Mouse (Mus musculus) embryonic facial prominence, embryonic 14.5 days (tissue): Measurements from ENCODE around the gene Ros1. TPM values are rescaled to one million over a fixed set of nuclear protein-coding genes. Genes with fewer than 3 reads are reported as not detected.

Experiments used
- ATAC-seq: fragments of 200-750 bp; cut with Nextera tagmentation; 2 replicates; pipeline ENCODE4 v1.8.0; 2017; ENCODE audit warnings: low read depth, moderate number of reproducible peaks, moderate TSS enrichment
- DNase-seq: peaks from one replicate; pipeline ENCODE4 v3.0.0-alpha.2; 2015; ENCODE audit warnings: low spot score
- H3K27ac ChIP-seq: fragments of 300-500 bp; sonication (generic); replicated peaks from 2 replicates; pipeline ENCODE4 v1.5.1; 2014; ENCODE audit warnings: low read depth, mild to moderate bottlenecking, low read length, moderate library complexity
- H3K27me3 ChIP-seq: fragments of 300-500 bp; sonication (generic); replicated peaks from 2 replicates; pipeline ENCODE4 v1.6.1; 2014; ENCODE audit warnings: low read length; ENCODE audit not compliant: control insufficient read depth, insufficient read depth
- H3K36me3 ChIP-seq: fragments of 300-500 bp; sonication (generic); 2 replicates; pipeline ENCODE4 v1.6.1; 2014; ENCODE audit warnings: low read length, mixed read lengths; ENCODE audit not compliant: control insufficient read depth, insufficient read depth
- H3K4me1 ChIP-seq: fragments of 300-500 bp; sonication (generic); 2 replicates; pipeline ENCODE4 v1.6.1; 2014; ENCODE audit warnings: antibody characterized with exemption, low read length; ENCODE audit not compliant: control insufficient read depth, insufficient read depth
- H3K4me2 ChIP-seq: fragments of 300-500 bp; sonication (generic); 2 replicates; pipeline ENCODE4 v1.6.1; 2014; ENCODE audit warnings: low read depth, mild to moderate bottlenecking, low read length, moderate library complexity, mixed read lengths
- H3K4me3 ChIP-seq: fragments of 300-500 bp; sonication (generic); 2 replicates; pipeline ENCODE4 v1.5.1; 2014; ENCODE audit warnings: low read depth, mild to moderate bottlenecking, low read length
- H3K9ac ChIP-seq: fragments of 300-500 bp; sonication (generic); 2 replicates; pipeline ENCODE4 v1.6.1; 2014; ENCODE audit warnings: low read depth, mild to moderate bottlenecking, low read length, moderate library complexity, mixed read lengths
- H3K9me3 ChIP-seq: fragments of 300-500 bp; sonication (generic); 2 replicates; pipeline ENCODE4 v1.6.1; 2016; ENCODE audit warnings: low read length; ENCODE audit not compliant: control insufficient read depth
- WGBS: fragments of 180-500 bp; shearing (Covaris S2); extraction: QIAGEN DNeasy Blood & Tissue Kit; methylation state at CpG from one replicate; pipeline ENCODE4 v1.1.7; 2014; 5-methylcytosine and 5-hydroxymethylcytosine counted together
- polyA plus RNA-seq: library from polyadenylated mRNA; unstranded; fragments of >200 nt; fragmentation: Nextera tagmentation; extraction: Ambion mirVana; gene quantifications from 2 replicates; pipeline ENCODE4 v1.2.1, GENCODE M21; 2014

The Ros1 gene
- polyA plus RNA-seq = 0.11 TPM in 1 of 2 replicates, not detected in the other

DNA sequence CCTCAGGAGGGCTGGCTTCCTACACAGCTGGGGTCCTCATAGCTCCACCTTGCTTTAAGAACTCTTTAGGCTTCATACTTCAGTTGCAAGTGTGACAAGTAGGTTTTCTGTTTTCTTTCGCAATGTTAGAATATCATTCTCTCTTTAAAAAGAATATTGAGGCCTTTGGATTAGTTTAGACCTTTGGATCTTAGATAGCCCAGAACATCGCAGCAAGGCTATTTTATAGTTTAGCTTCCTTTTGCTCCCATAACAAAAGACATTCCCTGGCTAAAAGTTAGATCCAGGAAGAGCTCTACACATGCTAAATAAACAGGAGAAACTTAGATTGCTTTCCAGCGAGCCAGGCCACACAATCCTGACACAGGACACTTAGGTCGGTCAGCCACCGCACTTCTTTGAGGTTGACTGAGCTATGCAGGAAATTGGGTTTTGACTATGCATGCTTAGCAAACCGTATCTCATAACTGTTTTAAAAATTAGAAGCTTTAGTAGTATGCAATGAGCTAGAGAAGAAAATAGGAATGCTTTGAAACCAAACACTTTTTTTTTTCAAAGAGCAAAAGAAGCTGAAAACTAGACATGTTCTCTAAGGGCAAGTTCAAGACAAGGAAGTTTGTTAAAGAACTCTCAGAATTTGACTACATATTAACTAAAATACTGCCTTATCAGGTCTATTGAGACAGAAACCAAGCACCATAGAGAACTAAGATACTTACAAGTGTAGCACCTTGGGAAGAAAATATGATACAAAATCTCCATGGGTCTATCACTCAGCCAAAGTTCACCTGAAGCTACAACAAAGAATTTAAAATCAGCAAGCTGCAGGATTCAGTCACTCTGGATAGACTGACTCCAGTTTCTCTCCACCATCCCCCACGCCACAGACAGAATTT, at the start of gene Ros1:
Gene Ros1 (minus strand): TSS at position 288 of the 896 bp plus-strand sequence.
- ATAC-seq = no peak
- no peak within 1 kb of the TSS for H3K4me3 ChIP-seq
- WGBS = 74% methylated on average over 7 of the region's 7 CpGs

DNA sequence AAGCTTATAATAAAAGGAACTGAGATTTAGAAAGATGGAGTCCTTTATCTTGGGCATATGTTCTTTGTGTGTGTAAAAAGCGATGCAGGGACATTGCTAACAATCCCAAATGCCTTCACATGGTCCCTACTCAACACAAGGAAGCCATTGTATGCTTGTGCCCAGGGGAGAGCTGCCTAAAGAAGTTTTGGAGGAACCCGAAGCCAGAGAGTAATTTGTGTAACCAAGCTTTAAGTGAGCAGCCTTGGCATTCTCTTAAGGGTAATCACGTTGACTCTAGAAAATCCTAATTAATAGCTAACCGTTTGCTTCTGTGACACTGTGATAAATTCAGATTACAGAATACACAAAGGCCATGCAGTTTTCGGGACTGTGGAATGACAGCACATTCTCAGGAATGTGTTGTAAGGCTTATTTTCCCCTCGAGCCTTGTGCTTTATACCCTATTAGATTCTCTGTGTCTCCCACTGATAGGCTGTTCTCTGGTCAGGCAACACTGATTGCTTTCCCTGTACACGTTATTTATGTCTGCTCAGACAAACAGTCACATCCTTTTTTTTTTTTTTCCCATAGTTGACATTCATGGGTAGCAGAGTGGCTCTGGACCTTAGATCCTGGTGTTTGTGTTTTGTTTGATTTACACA, 47.8 kb upstream of the Ros1 start:
- H3K27me3 ChIP-seq = no peaks in the 10 kb centered on the region
- DNase-seq = peak; percentile 10
- H3K36me3 ChIP-seq = no peaks in the 10 kb centered on the region
- no peak overlapping the region for H3K4me2 ChIP-seq
- H3K4me1 ChIP-seq = no peaks in the 10 kb centered on the region
- no peak overlapping the region for H3K9ac ChIP-seq
- no peak overlapping the region for H3K4me3 ChIP-seq
- ATAC-seq = no peak
- H3K27ac ChIP-seq = no peak overlapping the region
- WGBS = 34% methylated on average over 7 of the region's 7 CpGs
- no peaks in the 10 kb centered on the region for H3K9me3 ChIP-seq

More for the DNA sequence above, at the start of gene Ros1:
- no peaks in the 10 kb centered on the region for H3K9me3 ChIP-seq
- H3K27me3 ChIP-seq = no peaks in the 10 kb centered on the region
- H3K4me2 ChIP-seq = no peak within 1 kb of the TSS
- H3K27ac ChIP-seq = no peak within 1 kb of the TSS
- H3K9ac ChIP-seq = no peak within 1 kb of the TSS
- H3K36me3 ChIP-seq = no peaks in the 10 kb centered on the region
- no peak for DNase-seq
- no peaks in the 10 kb centered on the region for H3K4me1 ChIP-seq

DNA sequence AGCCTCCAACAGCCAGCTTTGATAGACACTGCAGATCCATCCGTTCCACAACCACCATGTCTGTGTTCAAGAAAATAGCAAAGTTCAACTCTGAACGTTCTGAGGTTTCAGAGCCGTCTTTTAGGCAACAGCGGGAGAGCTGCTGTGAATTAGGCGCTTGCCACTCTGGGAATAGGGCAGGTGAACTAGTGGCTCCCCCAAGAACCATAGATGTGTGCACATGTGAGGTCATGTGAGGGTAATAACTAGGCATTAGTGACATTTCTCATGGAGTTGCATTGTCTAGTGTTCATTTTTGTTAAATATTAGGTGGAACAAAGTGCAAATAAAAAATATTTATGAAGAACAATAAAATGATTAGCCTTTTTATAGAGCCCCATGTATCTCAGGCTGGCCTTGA, 47.0 kb upstream of the Ros1 start:
- H3K9me3 ChIP-seq = no peaks in the 10 kb centered on the region
- H3K27ac ChIP-seq = no peak overlapping the region
- H3K9ac ChIP-seq = no peak overlapping the region
- DNase-seq (no peak), ATAC-seq (no peak)
- no peak overlapping the region for H3K4me3 ChIP-seq
- H3K27me3 ChIP-seq = no peaks in the 10 kb centered on the region
- WGBS = 87% methylated on average over 5 of the region's 5 CpGs
- H3K4me2 ChIP-seq = no peak overlapping the region
- H3K4me1 ChIP-seq = no peaks in the 10 kb centered on the region
- no peaks in the 10 kb centered on the region for H3K36me3 ChIP-seq

DNA sequence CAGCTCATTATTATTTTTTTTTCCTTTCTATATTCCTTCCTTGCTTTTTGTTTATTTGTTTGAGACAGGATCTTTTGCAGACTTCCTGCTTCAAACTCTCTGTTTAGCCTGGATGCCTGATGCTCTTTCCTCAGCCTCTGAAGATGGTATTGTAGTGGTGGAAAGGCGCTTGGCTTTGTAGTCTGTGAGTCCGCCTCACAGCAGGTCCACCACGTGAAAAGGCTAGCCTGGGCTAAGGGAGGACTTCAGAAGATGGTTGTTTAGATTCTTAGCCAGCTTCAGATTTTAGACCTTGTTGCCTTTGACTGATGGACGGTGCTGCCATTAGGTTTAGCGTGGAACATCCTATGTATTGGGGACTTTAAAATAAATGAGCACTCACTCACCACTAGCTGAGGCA, 40.4 kb upstream of the Ros1 start:
- DNase-seq = no peak
- Histone ChIP-seq H3K9me3 (no peaks in the 10 kb centered on the region), H3K9ac (no peak overlapping the region), H3K4me2 (peak overlapping the region; percentile 87; the same call in 1 of the 2 replicates), H3K4me3 (peak overlapping the region; percentile 86; the same call in 1 of the 2 replicates), H3K36me3 (no peaks in the 10 kb centered on the region), H3K4me1 (no peaks in the 10 kb centered on the region), H3K27me3 (no peaks in the 10 kb centered on the region), H3K27ac (no peak overlapping the region)
- WGBS = 85% methylated on average over 5 of the region's 5 CpGs
- ATAC-seq = no peak

DNA sequence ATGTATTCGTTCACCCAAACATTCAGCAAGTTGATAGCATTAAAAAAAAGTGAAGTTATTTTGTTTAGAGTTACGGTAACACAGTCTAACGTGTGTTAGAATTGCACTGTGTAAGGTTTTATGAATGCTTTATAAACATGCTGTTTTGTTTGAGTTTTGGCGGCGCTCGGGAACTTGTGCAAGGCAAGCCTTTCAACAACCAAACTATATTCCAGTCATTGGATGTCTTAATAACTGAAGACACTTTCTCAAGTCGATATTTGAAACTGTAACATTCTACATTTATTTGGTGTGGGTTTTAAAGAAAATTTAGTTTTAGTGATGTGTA, 39.6 kb upstream of the Ros1 start:
- no peak for ATAC-seq
- Histone ChIP-seq H3K4me2 (peak overlapping the region; percentile 87), H3K27ac (no peak overlapping the region), H3K9ac (peak overlapping the region; percentile 92), H3K4me3 (peak overlapping the region; percentile 86), H3K4me1 (no peaks in the 10 kb centered on the region), H3K27me3 (no peaks in the 10 kb centered on the region), H3K36me3 (no peaks in the 10 kb centered on the region), H3K9me3 (no peaks in the 10 kb centered on the region)
- 6% methylated on average over 7 of the region's 7 CpGs for WGBS
- DNase-seq = no peak

DNA sequence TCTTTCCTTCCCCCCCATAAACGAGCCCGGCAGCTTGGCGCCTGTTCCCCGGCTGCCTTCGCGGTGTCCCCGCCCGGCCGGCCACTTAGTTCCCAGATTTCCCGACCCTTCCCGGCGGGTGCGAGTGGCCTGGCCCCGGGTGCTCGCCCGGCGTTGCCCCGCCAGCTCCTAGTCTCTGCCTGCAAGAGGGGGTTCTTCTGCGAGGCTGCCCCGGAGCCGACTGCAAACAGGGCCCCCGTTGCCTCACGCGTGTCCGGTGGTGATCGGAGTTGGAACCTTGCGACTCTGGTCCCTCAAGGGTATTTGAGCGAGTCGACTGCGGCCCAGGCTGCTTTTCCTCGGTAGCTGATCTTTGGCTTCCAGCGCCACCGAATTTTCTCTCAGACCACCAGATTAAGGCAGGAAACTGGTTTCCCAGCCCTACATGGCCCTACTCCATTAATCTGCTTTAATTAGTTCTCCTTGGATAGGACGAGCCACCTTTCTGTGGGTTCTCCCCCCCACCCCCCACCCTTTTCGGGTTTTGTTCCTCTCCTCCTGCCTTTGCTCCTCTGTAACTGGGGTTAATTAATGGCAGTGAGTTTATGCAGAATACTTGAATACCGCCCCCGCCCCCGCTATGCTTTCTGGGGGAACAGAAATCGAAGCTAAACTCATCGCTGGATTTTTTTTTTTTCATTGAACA, 39.1 kb upstream of the Ros1 start:
- no peaks in the 10 kb centered on the region for H3K27me3 ChIP-seq
- H3K4me1 ChIP-seq = no peaks in the 10 kb centered on the region
- DNase-seq = peak; percentile 38
- peak overlapping the region; percentile 74 for H3K27ac ChIP-seq
- peak; percentile 42 for ATAC-seq
- peak overlapping the region; percentile 87 for H3K4me2 ChIP-seq
- WGBS = under 1% methylated on average over 22 of the region's 40 CpGs
- no peaks in the 10 kb centered on the region for H3K36me3 ChIP-seq
- H3K4me3 ChIP-seq = peak overlapping the region; percentile 86
- no peaks in the 10 kb centered on the region for H3K9me3 ChIP-seq
- H3K9ac ChIP-seq = peak overlapping the region; percentile 92

DNA sequence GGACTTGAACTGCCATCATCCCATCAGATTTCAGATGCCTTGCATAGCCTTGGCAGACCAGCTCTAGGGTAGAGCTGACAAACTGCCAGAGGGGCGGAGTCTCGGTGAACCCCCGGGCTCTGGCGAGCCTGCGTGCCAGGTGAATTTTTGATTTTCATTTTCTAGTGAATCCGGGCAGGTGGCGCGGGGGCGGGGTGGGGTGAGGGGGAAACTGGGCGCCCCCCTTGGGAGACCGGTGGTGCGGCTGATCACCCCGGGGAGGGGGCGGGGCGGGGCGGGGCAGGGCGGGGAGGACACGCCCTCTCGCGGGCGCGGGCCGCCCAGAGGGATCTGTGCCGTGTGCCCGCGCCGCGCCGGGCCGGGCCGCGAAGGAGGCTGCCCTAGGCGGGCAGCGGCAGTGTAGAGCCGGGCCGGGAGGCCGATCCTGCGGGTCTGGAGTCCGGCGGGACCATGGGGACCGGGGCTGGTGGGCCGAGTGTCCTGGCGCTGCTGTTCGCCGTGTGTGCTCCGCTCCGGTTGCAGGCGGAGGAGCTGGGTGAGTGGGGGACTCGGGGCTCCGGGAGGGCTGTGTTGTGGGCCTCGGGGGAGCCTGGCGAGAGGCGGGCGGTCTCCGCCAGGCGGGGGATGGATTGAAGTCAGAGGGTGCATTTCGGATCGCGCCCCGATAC, 38.4 kb upstream of the Ros1 start, which contains the start of gene Dcbld1:
Gene Dcbld1 (plus strand): TSS at position 319 of the 668 bp plus-strand sequence.
- H3K4me3 ChIP-seq = peak within 1 kb of the TSS; percentile 86
- no peaks in the 10 kb centered on the region for H3K4me1 ChIP-seq
- H3K9me3 ChIP-seq = no peaks in the 10 kb centered on the region
- ATAC-seq = peak; percentile 95
- peak within 1 kb of the TSS; percentile 92 for H3K9ac ChIP-seq
- no peaks in the 10 kb centered on the region for H3K27me3 ChIP-seq
- H3K27ac ChIP-seq = peak within 1 kb of the TSS; percentile 74
- peak within 1 kb of the TSS; percentile 87 for H3K4me2 ChIP-seq
- no peaks in the 10 kb centered on the region for H3K36me3 ChIP-seq
- peak; percentile 78 for DNase-seq
- 0% methylated on average over 8 of the region's 60 CpGs for WGBS
